Mouse (Mus musculus) liver, adult 2 months (tissue): ENCODE measurements at regions not wholly inside any gene's neighbourhood (a gene's known extent, or its start where the extent isn't known, plus 50 kb on each side); places are given as distances from the start of the nearest gene placed in this dataset.
"Not testable (repeated sequence)": the region's sequence is repeated elsewhere in the genome, so short reads cannot be mapped to it uniquely, and the experiment has no call there.

Experiments
- DNase-seq: peaks from one replicate; pipeline ENCODE4 v3.0.0-alpha.2; 2011; ENCODE audit warnings: low read depth, low spot score; ENCODE audit errors: extremely low read depth
- H3K27ac ChIP-seq: fragments of 200-500 bp; replicated peaks from 2 replicates; pipeline ENCODE4 v1.5.1; 2012; ENCODE audit warnings: low read depth, mild to moderate bottlenecking, control low read depth, inconsistent platforms, low read length; ENCODE audit not compliant: insufficient read depth
- H3K27me3 ChIP-seq: fragments of 200-500 bp; 2 replicates; pipeline ENCODE4 v1.6.1; 2012; ENCODE audit warnings: mild to moderate bottlenecking, moderate library complexity, low read length, inconsistent platforms; ENCODE audit not compliant: control insufficient read depth, insufficient read depth
- H3K36me3 ChIP-seq: fragments of 200-500 bp; 2 replicates; pipeline ENCODE4 v1.6.1; 2012; ENCODE audit warnings: low read length, inconsistent platforms; ENCODE audit not compliant: control insufficient read depth, insufficient read depth
- H3K4me1 ChIP-seq: fragments of 200-500 bp; 2 replicates; pipeline ENCODE4 v1.6.1; 2011; ENCODE audit warnings: low read length; ENCODE audit not compliant: control insufficient read depth, insufficient read depth
- H3K4me3 ChIP-seq: fragments of 200-500 bp; 2 replicates; pipeline ENCODE4 v1.5.1; 2011; ENCODE audit warnings: low read depth, mild to moderate bottlenecking, control low read depth, low read length, moderate library complexity; ENCODE audit not compliant: insufficient read depth
- H3K79me2 ChIP-seq: fragments of 200-500 bp; 2 replicates; pipeline ENCODE4 v1.6.1; 2012; ENCODE audit warnings: inconsistent platforms, mild to moderate bottlenecking, low read length, moderate library complexity; ENCODE audit not compliant: control insufficient read depth, insufficient read depth
- H3K9ac ChIP-seq: fragments of 200-500 bp; 2 replicates; pipeline ENCODE4 v1.6.1; 2012; ENCODE audit warnings: low read depth, mild to moderate bottlenecking, control low read depth, inconsistent platforms, low read length
- CTCF ChIP-seq: fragments of 200-500 bp; IDR thresholded peaks from 2 replicates; pipeline ENCODE4 v1.5.1; 2011; ENCODE audit warnings: low read depth, low read length, control low read depth
- POLR2A ChIP-seq: fragments of 200-500 bp; IDR thresholded peaks from 2 replicates; pipeline ENCODE4 v1.6.1; 2011; ENCODE audit warnings: low read length, control low read depth; ENCODE audit not compliant: insufficient read depth; ENCODE audit errors: extremely low read depth
- WGBS: fragments of 180-500 bp; shearing (Covaris S2); methylation state at CpG from one replicate; pipeline ENCODE4 v1.1.7; 2018; 5-methylcytosine and 5-hydroxymethylcytosine counted together

DNA sequence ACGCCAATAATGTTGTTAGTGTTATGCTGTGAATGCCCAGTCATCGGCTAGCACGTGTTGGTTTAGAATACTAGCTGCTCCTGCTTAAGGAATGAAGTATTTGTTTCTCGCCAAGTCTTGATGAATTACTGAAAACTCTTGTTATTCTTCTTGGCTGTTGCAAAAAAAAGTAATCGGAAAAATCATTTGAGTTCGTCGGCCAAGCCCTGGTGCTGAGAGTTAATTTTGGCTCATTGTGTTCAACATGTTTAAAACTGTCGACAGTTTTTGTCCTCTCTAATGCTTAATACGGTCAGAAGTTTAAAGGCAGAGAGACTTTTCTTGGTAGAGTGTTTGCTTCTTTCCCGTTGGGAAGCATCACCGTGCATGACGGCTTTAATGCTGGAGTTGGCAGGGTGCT is 68.8 kb downstream of the Dusp6 start:
- Histone ChIP-seq H3K27ac (no peak overlapping the region), H3K9ac (no peak overlapping the region), H3K4me1 (no peaks in the 10 kb centered on the region; the same call in 1 of the 2 replicates), H3K4me3 (no peak overlapping the region), H3K36me3 (no peaks in the 10 kb centered on the region), H3K27me3 (no peaks in the 10 kb centered on the region), H3K79me2 (no peaks in the 10 kb centered on the region)
- no peak for TF ChIP-seq CTCF
- TF ChIP-seq POLR2A = no peak
- no peak for DNase-seq
- WGBS = 95% methylated on average over 12 of the region's 12 CpGs

DNA sequence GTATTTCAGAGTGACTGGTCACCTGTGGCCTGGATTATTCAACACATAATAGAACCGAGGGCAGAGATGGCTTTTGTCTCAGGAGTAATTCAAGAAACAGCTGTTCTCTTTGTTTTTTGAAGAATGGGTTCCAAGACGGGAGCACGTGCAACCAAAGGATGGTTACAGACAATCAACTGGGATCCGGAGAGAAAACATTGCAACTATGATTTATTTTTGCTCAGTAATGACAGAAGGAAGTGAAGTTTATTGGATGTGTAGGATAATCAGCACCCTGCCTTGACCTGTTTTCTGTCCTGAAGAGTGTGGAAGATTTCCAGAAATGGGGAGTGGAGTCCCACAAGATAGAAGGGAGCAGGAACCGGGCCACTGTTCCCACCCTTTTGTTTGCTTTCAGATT is 70.8 kb downstream of the Dusp6 start:
- no peaks in the 10 kb centered on the region for H3K4me1 ChIP-seq
- no peaks in the 10 kb centered on the region for H3K27me3 ChIP-seq
- no peaks in the 10 kb centered on the region for H3K79me2 ChIP-seq
- no peak overlapping the region for H3K4me3 ChIP-seq
- DNase-seq = no peak
- TF ChIP-seq POLR2A (no peak), CTCF (no peak)
- no peak overlapping the region for H3K27ac ChIP-seq
- no peak overlapping the region for H3K9ac ChIP-seq
- H3K36me3 ChIP-seq = no peaks in the 10 kb centered on the region
- 79% methylated on average over 5 of the region's 5 CpGs for WGBS

DNA sequence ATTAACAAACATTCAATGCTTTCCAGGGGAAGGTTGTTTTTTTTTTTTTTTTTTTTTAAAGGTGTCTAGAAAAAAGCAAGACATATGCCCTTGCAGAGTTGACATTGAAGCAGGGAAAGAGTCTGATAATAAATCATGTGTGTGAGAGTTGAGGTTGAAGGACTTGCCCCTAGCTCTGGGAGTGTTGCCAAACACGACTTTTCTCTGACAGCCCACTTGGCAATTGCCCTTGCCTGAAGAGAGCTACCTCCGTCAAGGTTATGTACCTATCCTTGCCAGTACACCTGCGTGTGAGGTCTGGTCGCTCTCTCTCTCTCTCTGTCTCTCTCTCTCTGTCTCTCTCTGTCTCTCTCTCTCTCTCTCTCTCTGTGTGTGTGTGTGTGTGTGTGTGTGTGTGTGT is 73.1 kb downstream of the Dusp6 start:
- DNase-seq = no peak
- no peaks in the 10 kb centered on the region for H3K27me3 ChIP-seq
- no peaks in the 10 kb centered on the region for H3K36me3 ChIP-seq
- 69% methylated on average over 4 of the region's 4 CpGs for WGBS
- no peak overlapping the region for H3K9ac ChIP-seq
- TF ChIP-seq POLR2A (no peak), CTCF (no peak)
- H3K4me3 ChIP-seq = no peak overlapping the region
- H3K4me1 ChIP-seq = no peaks in the 10 kb centered on the region
- H3K79me2 ChIP-seq = no peaks in the 10 kb centered on the region
- no peak overlapping the region for H3K27ac ChIP-seq

DNA sequence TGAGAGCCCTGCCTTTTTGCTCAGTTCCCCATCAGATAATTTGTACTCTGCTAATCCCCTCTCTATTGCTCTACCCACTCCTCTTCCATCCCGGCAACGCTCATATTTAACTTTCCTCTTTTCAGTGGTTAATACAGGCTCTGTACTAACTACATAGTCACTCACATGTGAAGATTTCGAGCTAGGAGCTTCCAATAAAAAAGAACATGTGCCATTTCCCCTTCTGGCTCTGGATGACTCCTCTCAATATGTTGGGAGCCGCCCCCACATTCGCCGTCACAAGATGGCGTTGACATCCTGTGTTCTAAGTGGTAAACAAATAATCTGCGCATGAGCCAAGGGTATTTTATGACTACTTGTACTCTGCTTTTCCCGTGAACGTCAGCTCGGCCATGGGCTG is 75.8 kb downstream of the Dusp6 start:
- H3K4me3 ChIP-seq, H3K27me3 ChIP-seq, H3K79me2 ChIP-seq, H3K9ac ChIP-seq, H3K36me3 ChIP-seq, H3K4me1 ChIP-seq, H3K27ac ChIP-seq, DNase-seq: not testable (repeated sequence)
- WGBS = 96% methylated on average over 8 of the region's 11 CpGs

DNA sequence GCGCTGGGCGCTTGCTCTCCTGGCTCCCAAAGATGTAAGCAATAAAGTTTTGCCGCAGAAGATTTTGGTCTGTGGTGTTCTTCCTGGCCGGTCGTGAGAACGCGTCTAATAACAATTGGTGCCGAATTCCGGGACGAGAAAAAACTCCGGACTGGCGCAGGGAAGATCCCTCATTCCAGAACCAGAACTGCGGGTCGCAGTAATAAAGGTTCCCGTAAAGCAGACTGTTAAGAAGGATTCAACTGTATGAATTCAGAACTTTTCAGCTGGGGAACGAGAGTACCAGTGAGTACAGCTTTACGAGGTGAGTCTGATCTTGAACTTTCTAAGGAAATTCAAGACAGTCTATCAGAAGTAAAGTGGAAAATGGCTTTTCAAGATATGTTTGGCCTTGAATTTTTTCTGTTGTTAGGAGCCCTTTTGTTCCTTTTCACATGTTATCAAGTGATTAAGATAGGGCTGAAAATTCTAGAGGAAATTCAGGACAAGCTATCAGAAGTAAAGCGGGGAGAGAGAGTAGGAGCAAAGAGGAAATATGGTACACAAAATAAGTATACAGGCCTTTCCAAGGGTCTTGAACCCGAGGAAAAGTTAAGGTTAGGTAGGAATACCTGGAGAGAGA is 76.4 kb downstream of the Dusp6 start:
- 97% methylated on average over 14 of the region's 19 CpGs for WGBS

DNA sequence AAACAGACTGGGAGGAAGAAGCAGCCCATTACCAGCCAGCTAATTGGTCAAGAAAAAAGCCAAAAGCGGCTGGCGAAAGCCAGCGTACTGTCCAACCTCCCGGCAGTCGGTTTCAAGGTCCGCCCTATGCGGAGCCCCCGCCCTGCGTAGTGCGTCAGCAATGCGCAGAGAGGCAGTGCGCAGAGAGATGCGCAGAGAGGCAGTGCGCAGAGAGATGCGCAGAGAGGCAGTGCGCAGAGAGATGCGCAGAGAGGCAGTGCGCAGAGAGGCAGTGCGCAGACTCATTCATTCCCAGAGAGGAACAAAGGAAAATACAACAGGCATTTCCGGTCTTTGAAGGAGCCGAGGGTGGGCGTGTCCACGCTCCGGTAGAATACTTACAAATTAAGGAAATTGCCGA is 77.0 kb downstream of the Dusp6 start:
- not testable (repeated sequence) for H3K4me1 ChIP-seq, H3K36me3 ChIP-seq, H3K4me3 ChIP-seq, H3K27ac ChIP-seq, H3K79me2 ChIP-seq, H3K9ac ChIP-seq, H3K27me3 ChIP-seq, DNase-seq
- 98% methylated on average over 8 of the region's 25 CpGs for WGBS

More for the DNA sequence above, 76.4 kb downstream of the Dusp6 start:
- not testable (repeated sequence) for H3K27ac ChIP-seq, H3K79me2 ChIP-seq, H3K9ac ChIP-seq, H3K4me1 ChIP-seq, H3K27me3 ChIP-seq, H3K36me3 ChIP-seq, DNase-seq, H3K4me3 ChIP-seq
